Mouse (Mus musculus): Measurements from ENCODE around the gene Fgfr1op. TPM values are rescaled to one million over a fixed set of nuclear protein-coding genes. Genes with fewer than 3 reads are reported as not detected.

The Fgfr1op gene
- polyA plus RNA-seq, 2 experiments from 2014 or later: 20.7 to 25.4 TPM

GRCm38 (mm10) chr17:8228622-8229021 lies 63.3 kb downstream of the Fgfr1op start:
- ATAC-seq: no peak

GRCm38 (mm10) chr17:8229607-8230006 lies 64.3 kb downstream of the Fgfr1op start:
- ATAC-seq: no peak

GRCm38 (mm10) chr17:8232089-8232488 lies 66.8 kb downstream of the Fgfr1op start:
- ATAC-seq: no peak

GRCm38 (mm10) chr17:8233618-8234214 lies 68.4 kb downstream of the Fgfr1op start:
- peak; percentile 59 for ATAC-seq

- ATAC-seq: no peak
Observed at GRCm38 (mm10) chr17:8234537-8234936, 69.2 kb downstream of the Fgfr1op start.

GRCm38 (mm10) chr17:8235743-8236142 lies 70.4 kb downstream of the Fgfr1op start, which contains the start of gene Ccr6:
TSS of gene Ccr6 (plus strand) at chr17:8236043.
- no peak for ATAC-seq

GRCm38 (mm10) chr17:8238012-8238710 lies 72.9 kb downstream of the Fgfr1op start:
- no peak for ATAC-seq

- no peak for ATAC-seq
Observed at GRCm38 (mm10) chr17:8239561-8239960, 74.3 kb downstream of the Fgfr1op start.

GRCm38 (mm10) chr17:8240517-8240916 lies 75.2 kb downstream of the Fgfr1op start:
- peak; percentile 33 for ATAC-seq

- ATAC-seq: no peak
Observed at GRCm38 (mm10) chr17:8241645-8242044, 76.3 kb downstream of the Fgfr1op start.

- peak; percentile 34 for ATAC-seq
Observed at GRCm38 (mm10) chr17:8242186-8242585, 76.9 kb downstream of the Fgfr1op start.

GRCm38 (mm10) chr17:8244124-8244523 lies 78.8 kb downstream of the Fgfr1op start:
- no peak for ATAC-seq

- ATAC-seq: no peak
Observed at GRCm38 (mm10) chr17:8246102-8246754, 80.9 kb downstream of the Fgfr1op start.

Other genes with a start within 250 kb of the Fgfr1op start
- 100 to 1,000 TPM in 1 of 2 experiments, 10 to 100 TPM in 1; 88.1 to 107 TPM for gene Tagap, start 239.5 kb upstream of the Fgfr1op start, polyA plus RNA-seq (2017; shearing (Covaris generic))
- gene Rsph3a, start 219.9 kb upstream of the Fgfr1op start, polyA plus RNA-seq (2017; shearing (Covaris generic)): 10 to 100 TPM; 21.3 to 34.9 TPM
- gene Gm49673, start 17.7 kb upstream of the Fgfr1op start, polyA plus RNA-seq (2017; shearing (Covaris generic)): under 1 TPM; 0.20 to 0.38 TPM
- gene Rnaset2a, start 17.4 kb upstream of the Fgfr1op start, polyA plus RNA-seq (2017; shearing (Covaris generic)): 10 to 100 TPM; 50.4 to 72.2 TPM
- gene Ccr6, start 70.5 kb downstream of the Fgfr1op start, polyA plus RNA-seq (2017; shearing (Covaris generic)): 10 to 100 TPM; 90.9 to 94.0 TPM
- gene Mpc1, start 117.4 kb downstream of the Fgfr1op start, polyA plus RNA-seq (2017; shearing (Covaris generic)): 100 to 1,000 TPM; 223 to 231 TPM
- 100 to 1,000 TPM; 122 to 128 TPM for gene Sft2d1, start 145.6 kb downstream of the Fgfr1op start, polyA plus RNA-seq (2017; shearing (Covaris generic))
- under 1 TPM in 1 of 2 experiments, not detected in 1; 0.13 TPM for gene Prr18, start 172.0 kb downstream of the Fgfr1op start, polyA plus RNA-seq (2017; shearing (Covaris generic))
- gene T2, start 190.5 kb downstream of the Fgfr1op start, polyA plus RNA-seq (2017; shearing (Covaris generic)): under 1 TPM in 1 of 2 experiments, not detected in 1; 0.63 TPM